Mouse (Mus musculus) frontal cortex, postnatal 25 days (tissue): ENCODE measurements around the gene Eif2s3y.

Experiments used
- DNase-seq, 2 experiments: peaks; one replicate each; pipeline ENCODE4 v3.0.0; 2022; ENCODE audit warnings: low spot score in 2 of 2

The Eif2s3y gene

GRCm38 (mm10) chrY:1009882-1010751 lies at the start of gene Eif2s3y:
Gene Eif2s3y, plus strand, starts transcription at chrY:1010543.
- peak in 1 of 2 experiments; percentile 36 for DNase-seq
